Mouse (Mus musculus): ENCODE results near the gene Mdm2.
"Not testable (repeated sequence)": the region's sequence is repeated elsewhere in the genome, so short reads cannot be mapped to it uniquely, and the experiment has no call there.

Mdm2 gene

DNA sequence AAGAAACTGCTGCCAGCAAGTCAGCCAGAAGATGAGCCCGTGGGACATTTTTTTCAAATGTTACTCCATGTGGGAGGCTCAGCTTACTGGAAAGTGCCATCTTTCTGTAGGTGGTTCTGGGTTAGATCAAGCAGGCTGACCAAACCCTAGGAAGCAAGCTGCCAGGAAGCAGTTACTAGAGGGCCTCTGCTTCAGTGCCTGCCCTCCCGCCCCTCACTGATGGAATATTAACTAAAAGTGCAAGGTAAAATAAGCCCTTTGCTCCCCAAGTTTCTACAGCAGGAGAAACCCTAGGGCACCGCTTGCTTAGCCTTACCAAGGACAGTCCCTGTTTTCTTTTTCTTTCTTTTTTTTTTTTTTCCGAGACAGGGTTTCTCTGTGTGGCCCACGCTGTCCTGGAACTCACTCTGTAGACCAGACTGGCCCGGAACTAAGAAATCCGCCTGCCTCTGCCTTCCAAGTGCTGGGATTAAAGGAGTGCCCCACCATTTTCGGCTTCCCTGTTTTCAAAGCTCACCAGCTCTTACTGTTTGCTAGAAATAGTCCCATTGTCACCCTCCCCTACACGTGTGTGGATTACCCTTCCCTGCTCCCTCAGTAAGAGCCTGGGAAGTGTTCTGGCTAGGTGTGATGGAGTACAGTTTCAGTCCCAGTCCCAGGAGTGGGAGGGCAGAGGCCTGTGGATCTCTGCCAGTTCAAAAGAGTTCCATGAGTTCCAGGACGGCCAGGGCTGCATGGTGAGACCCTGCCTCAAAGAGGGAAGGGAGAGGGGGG lies 37.9 kb upstream of the Mdm2 start:
- no peak for DNase-seq

GRCm38 (mm10) chr10:117747711-117748110 lies 37.2 kb upstream of the Mdm2 start:
- DNase-seq: no peak

DNA sequence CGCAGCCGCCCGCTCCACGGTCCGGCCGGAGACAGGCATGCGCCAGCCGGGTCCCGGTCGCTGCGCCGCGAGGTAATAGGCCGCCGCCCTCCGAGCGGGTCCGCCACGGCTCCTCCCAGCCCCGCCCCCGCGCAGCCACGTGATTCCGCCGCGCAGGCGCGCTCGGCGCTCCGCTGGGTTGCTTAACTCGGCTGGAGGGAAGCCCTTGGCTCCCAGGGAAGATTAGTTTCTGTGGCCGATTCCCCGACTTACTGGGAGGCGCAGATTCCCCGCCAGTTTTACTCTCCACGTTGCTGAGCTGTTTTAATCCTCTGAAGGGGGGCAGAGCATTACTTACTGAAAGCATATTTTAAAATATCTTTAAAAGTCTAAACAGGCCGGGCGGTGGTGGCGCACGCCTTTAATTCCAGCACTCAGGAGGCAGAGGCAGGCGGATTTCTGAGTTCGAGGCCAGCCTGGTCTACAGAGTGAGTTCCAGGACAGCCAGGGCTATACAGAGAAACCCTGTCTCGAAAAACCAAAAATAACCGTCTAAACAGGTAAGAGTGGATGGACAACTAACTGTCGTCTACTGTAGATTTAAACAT lies 35.8 kb upstream of the Mdm2 start, which contains the start of gene Slc35e3:
Gene Slc35e3 (minus strand): TSS at position 69 of the 587 bp plus-strand sequence.
- DNase-seq: peak; percentile 94

DNA sequence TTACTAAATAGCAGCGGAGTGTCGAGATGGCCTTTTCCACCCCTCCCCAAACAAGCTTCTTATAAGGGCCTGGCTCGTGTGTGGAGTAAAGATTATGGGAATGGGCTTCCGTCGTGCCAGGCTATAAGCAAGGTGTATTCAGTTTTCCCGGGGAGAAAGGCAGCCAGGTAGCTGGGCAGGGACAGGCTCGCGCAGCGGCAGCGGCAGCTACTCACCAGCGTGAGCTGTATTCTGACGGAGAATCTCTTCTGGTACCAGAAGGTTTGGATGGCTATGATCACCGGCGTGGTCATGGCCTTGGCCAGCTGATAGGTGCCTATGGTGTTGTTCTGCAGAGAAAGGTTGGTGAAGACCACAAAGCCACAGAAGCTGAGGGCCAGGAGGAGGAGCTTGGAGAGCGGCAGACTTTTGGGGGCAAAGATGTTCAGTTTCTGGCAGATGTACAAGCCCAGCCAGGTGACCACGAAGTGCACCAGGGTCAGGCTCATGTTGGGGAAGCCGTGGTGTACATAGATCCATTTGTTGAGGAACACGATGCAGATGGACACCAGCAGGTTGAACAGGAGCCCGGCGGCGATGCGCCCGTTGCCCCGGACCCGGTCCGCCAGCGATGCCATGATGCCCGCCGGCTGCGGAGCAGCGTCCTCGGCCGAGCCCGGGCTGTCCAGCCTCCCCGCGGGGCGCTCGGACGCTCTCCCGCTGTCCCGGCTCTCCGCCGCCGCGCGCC lies 35.2 kb upstream of the Mdm2 start:
- not testable (repeated sequence) for DNase-seq

DNA sequence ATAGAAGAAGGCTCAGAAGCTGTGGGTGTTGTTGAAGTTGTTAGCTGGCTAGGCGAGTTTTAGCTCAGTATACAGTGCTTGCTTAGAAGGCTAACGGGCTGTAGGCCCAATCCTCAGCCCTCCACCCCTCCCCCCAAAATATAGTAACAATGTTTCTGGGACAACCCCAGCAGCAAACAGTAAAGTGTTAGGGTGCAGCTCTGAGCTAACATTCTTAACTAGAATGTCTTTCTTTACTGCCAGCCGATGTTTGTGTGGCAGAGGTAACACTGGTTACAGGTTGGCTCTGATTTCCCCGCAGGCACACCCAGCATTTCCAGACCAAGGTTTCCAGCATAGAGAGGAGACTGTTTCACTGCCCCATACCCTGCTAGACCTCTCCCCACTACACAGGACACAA lies 33.4 kb upstream of the Mdm2 start:
- DNase-seq: no peak

- DNase-seq: no peak
Observed at GRCm38 (mm10) chr10:117743182-117743581, 32.6 kb upstream of the Mdm2 start.

- DNase-seq: no peak
Observed at GRCm38 (mm10) chr10:117742618-117743017, 32.1 kb upstream of the Mdm2 start.

DNA sequence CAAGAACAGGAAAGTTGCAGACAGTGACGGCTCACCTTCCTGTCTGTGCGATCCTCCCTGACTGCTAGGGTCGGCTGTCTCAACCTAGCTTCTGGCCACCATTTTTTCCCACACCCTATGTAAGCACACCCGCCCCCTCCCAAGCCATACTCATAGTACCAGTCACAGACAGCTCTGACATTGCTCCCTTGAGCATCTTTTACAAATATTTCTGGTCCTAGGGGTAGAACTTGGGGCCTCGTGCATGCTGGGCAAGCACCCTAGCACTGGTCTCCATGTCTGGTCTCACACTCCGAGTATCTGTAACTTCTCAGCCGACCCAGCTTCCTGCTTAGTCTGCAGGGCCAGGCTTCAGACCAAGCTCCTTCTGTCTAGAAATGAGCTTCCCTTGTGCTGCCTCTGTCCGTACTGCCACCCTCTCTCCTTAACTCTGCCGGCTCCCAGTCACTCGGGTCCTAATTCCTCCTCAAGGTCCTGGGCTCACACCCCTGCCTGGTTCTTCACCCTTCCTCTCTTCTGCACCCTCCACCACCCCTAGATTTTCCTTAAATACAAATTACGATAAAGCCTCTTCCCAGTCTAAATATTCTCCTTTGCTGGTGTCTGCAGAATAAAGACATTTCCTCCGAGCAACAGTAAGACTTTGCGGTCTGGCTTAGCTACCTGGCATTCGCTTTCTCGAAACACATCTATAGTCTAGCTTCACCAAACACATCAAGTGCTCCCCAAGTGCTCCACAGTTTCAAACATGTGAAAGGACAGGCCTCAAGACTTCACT lies 31.3 kb upstream of the Mdm2 start:
- DNase-seq: no peak

DNA sequence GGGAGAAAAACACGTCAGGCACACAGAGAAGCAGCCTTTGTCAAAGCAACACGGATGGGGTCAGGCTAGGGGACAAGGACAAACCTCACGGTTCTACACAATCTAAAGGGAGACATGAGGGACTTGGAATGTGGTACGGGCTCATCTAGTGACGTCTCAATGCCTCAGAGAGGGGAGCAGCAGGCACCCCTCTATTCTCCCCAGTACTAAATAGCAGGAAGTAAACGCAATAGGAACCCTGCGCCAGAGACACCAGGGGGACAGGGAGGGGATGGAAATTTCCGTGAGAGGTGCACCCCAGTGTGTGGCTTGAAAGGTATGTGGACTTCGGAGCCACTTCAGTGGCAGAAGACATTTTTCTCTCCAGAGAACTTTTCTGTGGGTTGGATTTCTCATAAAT lies 30.4 kb upstream of the Mdm2 start:
- no peak for DNase-seq

DNA sequence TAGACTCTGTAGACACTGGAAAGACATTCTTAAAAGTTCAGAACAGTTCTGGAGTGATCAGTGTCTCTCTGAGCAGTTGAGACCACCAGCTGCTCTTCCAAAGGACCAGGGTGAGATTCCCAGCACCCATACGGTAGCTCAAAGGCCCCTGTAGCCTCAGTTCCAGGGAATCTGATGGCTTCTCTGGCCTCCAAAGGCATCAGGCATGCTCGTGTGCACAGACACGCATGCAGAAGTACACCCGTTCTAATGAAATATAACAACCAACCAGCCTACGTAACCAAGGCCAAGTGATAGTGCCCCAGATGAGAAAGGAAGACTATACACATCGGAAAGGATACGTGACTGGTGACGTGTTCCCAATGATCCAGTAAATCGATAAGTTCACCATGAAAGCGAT lies 29.6 kb upstream of the Mdm2 start:
- DNase-seq: no peak

- DNase-seq: no peak
Observed at GRCm38 (mm10) chr10:117739648-117739948, 29.0 kb upstream of the Mdm2 start.

DNA sequence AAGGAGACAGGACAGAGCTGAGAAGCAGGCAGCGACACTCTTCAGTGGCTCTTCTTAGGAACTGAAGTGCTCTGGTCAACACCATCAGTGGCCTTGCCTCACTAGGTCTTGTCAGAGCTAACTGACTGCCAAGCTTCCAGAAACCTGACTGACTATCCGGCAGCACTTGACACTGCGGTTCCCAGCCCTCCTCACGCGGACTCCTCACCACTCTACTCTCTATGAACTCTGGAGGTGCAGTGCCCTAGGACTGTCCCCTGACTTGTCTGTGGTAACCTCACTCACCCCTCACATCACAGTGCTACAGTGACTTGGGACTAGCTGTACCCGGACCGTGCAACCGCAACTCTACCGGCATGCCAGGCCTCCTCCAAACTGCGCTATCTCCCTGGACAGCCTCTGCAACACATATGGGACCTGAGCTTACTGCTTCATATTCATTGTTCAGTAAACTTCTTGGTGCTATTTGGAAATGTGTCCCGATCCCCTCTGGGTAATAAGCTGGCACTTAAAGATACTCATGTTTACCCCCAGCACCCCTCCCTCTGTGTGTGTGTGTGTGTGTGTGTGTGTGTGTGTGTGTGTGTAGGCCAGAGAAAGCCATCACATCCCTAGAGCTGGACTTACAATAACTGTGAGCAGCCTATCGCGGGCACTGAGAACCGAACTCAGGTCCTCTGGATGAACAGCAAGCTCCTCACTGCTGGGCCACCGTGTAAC lies 28.5 kb upstream of the Mdm2 start:
- no peak for DNase-seq

DNA sequence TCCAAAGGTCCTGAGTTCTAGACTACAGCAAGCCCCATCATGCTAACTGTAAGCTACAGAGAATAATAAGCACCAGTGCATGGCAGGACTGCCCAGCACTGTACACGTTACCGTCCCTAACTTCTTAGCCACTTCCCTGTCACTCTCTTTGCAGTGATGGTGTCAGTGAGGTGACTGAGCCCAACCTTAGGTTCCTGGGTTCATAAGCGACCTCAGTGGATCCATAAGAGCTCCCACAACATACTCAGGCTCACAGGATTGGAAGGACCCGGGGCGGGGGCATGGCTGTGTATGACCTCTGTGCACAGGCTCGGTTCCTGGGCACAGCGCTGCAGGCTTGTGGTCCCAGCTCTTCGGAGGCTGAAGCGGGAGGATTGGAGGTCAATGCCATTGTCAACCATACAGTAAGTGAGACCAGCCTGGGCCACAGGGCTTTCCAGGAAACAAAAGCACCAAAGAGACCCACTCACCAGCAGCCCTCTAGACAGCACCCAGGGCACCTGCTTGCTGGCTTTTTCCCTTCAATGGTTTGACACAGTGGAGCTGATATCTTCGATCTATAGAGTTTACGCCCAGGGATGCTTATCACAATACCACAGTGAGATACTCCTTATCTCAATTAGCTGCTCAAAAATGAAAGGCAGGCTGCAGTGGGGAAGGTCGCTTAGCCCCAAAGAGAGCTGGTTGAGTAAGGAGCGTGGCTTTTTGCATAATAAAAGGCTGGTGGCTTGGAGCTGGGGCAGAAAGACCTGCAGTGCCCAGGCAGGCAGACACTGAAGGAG lies 27.8 kb upstream of the Mdm2 start:
- no peak for DNase-seq

DNA sequence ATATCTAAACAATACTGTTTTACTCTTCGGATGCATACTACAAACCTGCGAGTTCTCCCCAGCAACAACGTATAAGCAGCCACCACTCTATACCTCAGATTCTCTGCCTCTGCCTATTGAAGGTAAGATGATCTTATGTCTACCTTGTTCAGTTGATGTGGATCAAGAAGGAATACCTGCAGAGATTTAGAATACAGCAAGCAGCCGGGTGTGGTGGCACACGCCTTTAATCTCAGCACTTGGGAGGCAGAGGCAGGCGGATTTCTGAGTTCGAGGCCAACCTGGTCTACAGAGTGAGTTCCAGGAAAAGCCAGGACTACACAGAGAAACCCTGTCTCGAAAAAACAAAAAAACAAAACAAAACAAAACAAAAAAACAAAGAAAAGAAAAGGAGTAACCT lies 26.9 kb upstream of the Mdm2 start:
- not testable (repeated sequence) for DNase-seq

DNA sequence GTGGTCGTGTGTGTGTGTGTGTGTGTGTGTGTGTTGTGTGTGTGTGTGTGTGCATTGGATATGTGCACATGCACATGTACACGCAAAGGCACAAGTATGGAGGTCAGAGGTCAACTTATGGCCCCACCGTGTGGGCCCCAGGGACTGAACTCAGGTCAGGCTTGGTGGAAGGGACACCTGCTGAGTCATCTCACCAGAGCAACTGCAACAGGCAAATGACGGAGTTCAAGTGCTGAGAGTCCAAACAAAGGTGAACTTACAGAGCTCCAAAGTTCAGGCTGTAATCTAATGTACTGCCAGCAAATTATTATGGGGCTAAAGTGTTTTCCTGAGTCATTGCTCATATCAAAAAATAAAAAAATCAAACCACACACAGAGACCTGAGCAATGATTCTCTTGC lies 26.5 kb upstream of the Mdm2 start:
- DNase-seq: no peak

DNA sequence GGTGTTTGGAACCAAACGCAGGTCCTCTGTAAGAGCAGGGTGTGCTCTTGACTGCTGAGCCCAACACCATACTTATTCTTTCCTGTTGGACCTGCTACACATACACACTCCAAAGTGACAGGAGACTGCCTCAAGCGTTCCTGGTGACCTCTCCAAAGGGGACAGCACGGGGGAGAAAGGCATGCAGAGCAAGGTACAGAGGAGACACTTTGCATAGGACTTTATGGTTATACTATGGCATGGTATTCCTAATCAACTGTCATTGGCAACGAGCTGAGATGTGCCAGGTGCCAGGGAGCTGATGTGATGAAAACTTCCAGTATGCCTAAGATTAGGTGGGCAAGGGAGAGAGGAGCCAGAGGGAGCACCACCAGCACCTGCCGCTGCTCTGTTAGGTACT lies 26.0 kb upstream of the Mdm2 start:
- DNase-seq: no peak

DNA sequence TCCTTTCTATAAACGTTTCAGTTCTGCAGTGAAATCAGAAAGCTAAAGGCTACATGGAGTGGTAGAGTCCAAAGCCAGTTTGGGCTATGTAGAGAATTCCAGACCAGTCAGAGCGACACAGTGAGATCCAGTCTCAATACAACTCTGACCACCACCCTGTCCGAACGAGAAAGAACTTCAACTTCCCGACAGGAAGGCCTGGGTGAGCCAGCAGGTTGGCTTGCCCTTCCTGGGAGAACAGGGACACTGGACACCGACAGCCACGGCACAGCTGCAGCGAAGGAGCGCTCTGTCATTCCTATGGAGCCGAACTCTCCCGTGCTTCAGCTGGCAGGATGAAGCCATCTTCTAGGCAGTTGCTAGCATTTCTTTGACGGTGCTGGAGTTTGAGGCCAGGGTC lies 24.8 kb upstream of the Mdm2 start:
- DNase-seq: not testable (repeated sequence)

GRCm38 (mm10) chr10:117734104-117734852 lies 23.7 kb upstream of the Mdm2 start:
- not testable (repeated sequence) for DNase-seq

DNA sequence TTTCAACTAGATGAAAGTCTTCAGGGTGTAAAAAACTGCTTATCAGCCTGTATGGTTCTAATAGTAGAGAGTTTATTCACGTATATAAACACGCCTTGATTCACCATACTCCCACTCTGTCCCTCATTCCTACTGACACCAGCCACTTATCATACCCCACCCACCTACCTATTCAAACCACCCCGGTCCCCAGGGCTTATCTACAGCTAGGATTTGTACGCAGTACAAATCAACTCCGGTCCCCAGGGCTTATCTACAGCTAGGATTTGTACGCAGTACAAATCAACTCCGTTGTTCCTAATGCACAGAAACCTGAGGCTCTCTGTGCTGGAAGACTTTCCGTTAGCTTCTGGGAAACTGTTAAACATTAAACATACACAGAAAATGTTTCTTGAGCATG lies 23.1 kb upstream of the Mdm2 start:
- not testable (repeated sequence) for DNase-seq

DNA sequence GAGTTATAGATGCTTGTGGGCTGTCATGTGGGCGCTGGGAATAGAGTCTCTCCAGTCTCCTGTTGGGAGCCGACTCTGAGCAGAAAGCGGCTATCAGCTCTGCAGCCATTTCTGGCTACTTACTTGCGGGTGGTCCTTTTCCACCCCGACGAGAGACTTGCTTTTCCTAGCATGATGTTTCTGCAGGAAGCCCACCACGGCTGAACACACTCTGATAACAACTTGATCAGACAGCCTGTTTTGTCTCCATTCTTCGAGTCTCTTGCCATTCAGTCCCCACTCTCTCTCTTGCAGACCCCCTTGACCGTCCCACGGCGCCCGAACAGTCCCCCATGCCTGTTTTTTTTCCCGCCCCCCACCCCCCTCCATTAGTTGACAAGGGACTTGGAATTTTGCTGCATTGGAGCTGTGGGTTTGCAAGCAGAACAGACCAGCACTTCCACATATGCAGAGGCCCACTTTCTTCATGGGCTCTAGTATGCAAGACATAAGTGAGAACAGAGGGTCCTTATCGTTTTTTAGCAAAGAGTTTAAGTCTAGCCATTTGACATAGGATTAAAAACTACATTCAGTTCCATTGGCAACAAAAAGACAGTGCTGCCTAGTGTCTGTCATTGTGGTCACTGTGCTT lies 22.5 kb upstream of the Mdm2 start:
- DNase-seq: no peak

DNA sequence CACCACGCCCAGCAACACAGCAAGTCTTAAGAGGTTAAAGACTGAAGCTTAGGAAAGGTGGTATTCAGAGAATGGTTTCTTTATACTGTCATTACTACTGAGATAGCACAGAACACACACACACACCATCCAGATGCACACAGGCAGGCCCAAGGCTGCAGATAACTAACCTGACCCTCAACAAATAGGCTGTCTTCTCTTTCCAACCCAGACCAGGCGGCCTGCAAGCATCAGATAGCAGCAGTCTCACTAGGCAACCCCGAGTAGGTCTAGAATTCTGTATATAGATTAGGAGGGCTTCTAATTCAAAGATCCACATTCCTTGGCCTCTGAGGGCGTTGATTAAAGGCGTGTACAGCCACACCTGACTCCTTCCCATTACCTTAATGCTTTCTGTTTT lies 21.6 kb upstream of the Mdm2 start:
- no peak for DNase-seq
